Mouse (Mus musculus): ENCODE results near the gene Bloc1s1. TPM values are rescaled to one million over a fixed set of nuclear protein-coding genes. Genes with fewer than 3 reads are reported as not detected.

Bloc1s1 gene
- polyA plus RNA-seq, 1 experiment, result 147 TPM

DNA sequence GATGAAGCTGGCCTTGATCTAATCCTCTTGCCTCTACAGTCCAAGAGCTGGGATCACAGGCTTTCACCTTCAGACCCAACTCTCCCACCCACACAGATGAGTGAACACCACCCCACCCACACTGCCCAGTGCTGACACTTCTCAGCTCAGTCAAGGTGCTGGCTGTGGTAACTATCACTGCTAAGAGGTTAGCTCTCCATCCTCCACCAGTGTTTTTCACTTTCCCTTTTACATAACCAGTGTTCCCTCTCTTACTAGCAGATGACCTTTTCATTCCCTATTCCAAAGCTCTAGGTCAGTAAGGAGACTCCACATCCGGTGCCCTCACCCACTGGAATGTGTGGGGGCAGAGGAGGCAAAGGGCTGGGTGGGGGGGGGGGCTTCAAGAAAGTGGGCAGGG is 2.6 kb downstream of the Bloc1s1 start:
- Histone ChIP-seq H3K36me3 (ENCODE audit: control insufficient read depth, insufficient read depth, low read length) (peaks cover 11% of the 10 kb centered on the region; the same call in 1 of the 2 replicates), H3K27me3 (ENCODE audit: control insufficient read depth, insufficient read depth, low read length) (no peaks in the 10 kb centered on the region), H3K27ac (ENCODE audit: insufficient read depth, low read depth, low read length) (0 out of 2 replicates have a peak overlapping the region, but pooled peaks have one; percentile 18), H3K4me3 (ENCODE audit: low read depth, low read length) (no peak overlapping the region), H3K4me1 (ENCODE audit: control insufficient read depth, insufficient read depth, insufficient read length, low read length) (peaks cover 31% of the 10 kb centered on the region)
- 77% methylated on average over 1 of the region's 1 CpGs for WGBS
- TF ChIP-seq CTCF (IDR thresholded peaks at IDR 0.05; ENCODE audit: extremely low read depth, insufficient read length, insufficient replicate concordance, low read depth, low read length) (no peak), POLR2A (IDR thresholded peaks at IDR 0.05; ENCODE audit: low read depth, low read length) (no peak)

GRCm38 (mm10) chr10:128920736-128921161 is 3.1 kb downstream of the Bloc1s1 start:
- TF ChIP-seq POLR2A (IDR thresholded peaks at IDR 0.05; ENCODE audit: low read depth, low read length) (no peak), CTCF (IDR thresholded peaks at IDR 0.05; ENCODE audit: extremely low read depth, insufficient read length, insufficient replicate concordance, low read depth, low read length) (no peak)
- no peaks in the 10 kb centered on the region for H3K27me3 ChIP-seq (ENCODE audit: control insufficient read depth, insufficient read depth, low read length)
- WGBS, result 39% methylated on average over 3 of the region's 3 CpGs
- peaks cover 11% of the 10 kb centered on the region; the same call in 1 of the 2 replicates for H3K36me3 ChIP-seq (ENCODE audit: control insufficient read depth, insufficient read depth, low read length)
- no peak overlapping the region; the same call in 1 of the 2 replicates for H3K27ac ChIP-seq (ENCODE audit: insufficient read depth, low read depth, low read length)
- H3K4me1 ChIP-seq (ENCODE audit: control insufficient read depth, insufficient read depth, insufficient read length, low read length), result peaks cover 31% of the 10 kb centered on the region
- H3K4me3 ChIP-seq (ENCODE audit: low read depth, low read length), result no peak overlapping the region

- H3K27ac ChIP-seq (ENCODE audit: insufficient read depth, low read depth, low read length), result peak overlapping the region; percentile 70; the same call in 1 of the 2 replicates
- TF ChIP-seq CTCF (IDR thresholded peaks at IDR 0.05; ENCODE audit: extremely low read depth, insufficient read length, insufficient replicate concordance, low read depth, low read length) (no peak), POLR2A (IDR thresholded peaks at IDR 0.05; ENCODE audit: low read depth, low read length) (no peak)
- H3K36me3 ChIP-seq (ENCODE audit: control insufficient read depth, insufficient read depth, low read length), result peaks cover 16% of the 10 kb centered on the region
- 84% methylated on average over 7 of the region's 7 CpGs for WGBS
- H3K27me3 ChIP-seq (ENCODE audit: control insufficient read depth, insufficient read depth, low read length), result no peaks in the 10 kb centered on the region
- peaks cover 31% of the 10 kb centered on the region for H3K4me1 ChIP-seq (ENCODE audit: control insufficient read depth, insufficient read depth, insufficient read length, low read length)
- no peak overlapping the region for H3K4me3 ChIP-seq (ENCODE audit: low read depth, low read length)
Measured at GRCm38 (mm10) chr10:128919966-128920365, 3.9 kb downstream of the Bloc1s1 start.

DNA sequence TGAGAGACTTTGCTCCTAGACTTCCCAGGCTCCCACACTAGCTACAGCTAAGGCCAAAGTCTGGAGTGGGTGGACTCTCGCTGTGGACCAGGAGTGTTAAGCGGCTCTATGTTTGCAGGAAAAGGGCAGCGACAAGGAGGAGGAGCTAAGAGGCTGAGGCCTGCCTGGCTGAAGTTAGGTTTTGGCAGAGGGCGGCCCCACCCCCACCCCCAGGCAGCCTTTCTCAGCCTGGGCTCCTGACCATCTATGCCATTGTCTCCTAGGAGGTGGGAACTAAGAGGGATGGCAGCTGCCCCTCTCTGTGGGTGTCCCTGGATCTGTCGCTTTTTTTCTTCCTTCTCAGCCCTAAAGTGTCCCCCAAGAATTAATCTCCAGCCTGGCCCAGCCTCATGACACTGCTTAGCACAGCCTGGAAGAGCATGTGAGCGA is 4.6 kb downstream of the Bloc1s1 start:
- Histone ChIP-seq H3K4me3 (ENCODE audit: low read depth, low read length) (no peak overlapping the region), H3K4me1 (ENCODE audit: control insufficient read depth, insufficient read depth, insufficient read length, low read length) (peaks cover 31% of the 10 kb centered on the region), H3K27me3 (ENCODE audit: control insufficient read depth, insufficient read depth, low read length) (no peaks in the 10 kb centered on the region), H3K36me3 (ENCODE audit: control insufficient read depth, insufficient read depth, low read length) (peaks cover 19% of the 10 kb centered on the region), H3K27ac (ENCODE audit: insufficient read depth, low read depth, low read length) (peak overlapping the region; percentile 70)
- 21% methylated on average over 6 of the region's 6 CpGs for WGBS
- TF ChIP-seq POLR2A (IDR thresholded peaks at IDR 0.05; ENCODE audit: low read depth, low read length), result no peak
- no peak for TF ChIP-seq CTCF (IDR thresholded peaks at IDR 0.05; ENCODE audit: extremely low read depth, insufficient read length, insufficient replicate concordance, low read depth, low read length)

GRCm38 (mm10) chr10:128918246-128918645 is 5.6 kb downstream of the Bloc1s1 start:
- Histone ChIP-seq H3K27ac (ENCODE audit: insufficient read depth, low read depth, low read length) (peak overlapping the region; percentile 70), H3K27me3 (ENCODE audit: control insufficient read depth, insufficient read depth, low read length) (no peaks in the 10 kb centered on the region), H3K4me1 (ENCODE audit: control insufficient read depth, insufficient read depth, insufficient read length, low read length) (peaks cover 27% of the 10 kb centered on the region), H3K36me3 (ENCODE audit: control insufficient read depth, insufficient read depth, low read length) (peaks cover 23% of the 10 kb centered on the region), H3K4me3 (ENCODE audit: low read depth, low read length) (no peak overlapping the region)
- TF ChIP-seq CTCF (IDR thresholded peaks at IDR 0.05; ENCODE audit: extremely low read depth, insufficient read length, insufficient replicate concordance, low read depth, low read length), result no peak
- WGBS, result 62% methylated on average over 7 of the region's 7 CpGs

DNA sequence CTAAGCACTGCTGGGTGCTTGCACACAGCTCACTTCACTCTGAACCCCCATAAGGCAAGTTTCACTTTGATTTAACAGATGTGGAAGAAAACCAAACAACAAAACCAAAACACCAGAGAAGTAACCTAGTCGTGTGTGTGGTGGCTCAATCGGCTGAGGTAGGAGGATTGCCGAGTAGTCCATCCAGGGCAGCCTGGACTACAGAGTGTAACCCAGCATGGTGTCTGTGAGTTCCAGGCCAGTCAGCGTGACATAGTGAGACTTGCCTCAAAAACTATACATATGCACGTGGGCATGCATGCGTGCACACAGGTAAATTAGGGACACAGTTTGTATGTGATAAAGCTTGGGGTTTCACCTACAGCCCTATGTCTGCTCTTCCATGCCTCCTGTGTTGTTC is 6.4 kb downstream of the Bloc1s1 start:
- Histone ChIP-seq H3K4me3 (ENCODE audit: low read depth, low read length) (no peak overlapping the region), H3K36me3 (ENCODE audit: control insufficient read depth, insufficient read depth, low read length) (peaks cover 25% of the 10 kb centered on the region), H3K4me1 (ENCODE audit: control insufficient read depth, insufficient read depth, insufficient read length, low read length) (peaks cover 25% of the 10 kb centered on the region), H3K27ac (ENCODE audit: insufficient read depth, low read depth, low read length) (no peak overlapping the region), H3K27me3 (ENCODE audit: control insufficient read depth, insufficient read depth, low read length) (no peaks in the 10 kb centered on the region)
- TF ChIP-seq POLR2A (IDR thresholded peaks at IDR 0.05; ENCODE audit: low read depth, low read length), result no peak
- no peak for TF ChIP-seq CTCF (IDR thresholded peaks at IDR 0.05; ENCODE audit: extremely low read depth, insufficient read length, insufficient replicate concordance, low read depth, low read length)
- 88% methylated on average over 6 of the region's 6 CpGs for WGBS

DNA sequence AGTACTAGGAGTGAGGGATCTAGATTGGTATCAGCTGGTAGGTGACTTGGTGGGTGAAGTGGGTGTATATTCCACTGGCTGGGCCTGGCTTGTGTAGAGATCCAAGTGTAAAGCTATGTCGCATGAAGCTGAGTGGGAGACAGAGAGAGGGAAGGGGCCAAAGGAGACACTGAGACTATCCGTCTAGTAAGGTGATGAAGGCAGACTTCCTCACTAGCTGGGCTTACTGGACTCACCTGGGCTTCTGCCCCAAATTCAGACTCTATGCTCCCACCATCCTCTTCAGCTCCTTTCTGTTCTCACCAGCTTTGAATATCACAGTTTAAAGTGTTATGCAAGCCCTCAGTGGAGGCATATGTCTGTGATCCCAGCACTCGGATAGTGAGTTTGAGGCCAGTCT is 7.2 kb downstream of the Bloc1s1 start:
- WGBS, result 91% methylated on average over 3 of the region's 3 CpGs
- peaks cover 19% of the 10 kb centered on the region for H3K4me1 ChIP-seq (ENCODE audit: control insufficient read depth, insufficient read depth, insufficient read length, low read length)
- no peak overlapping the region for H3K27ac ChIP-seq (ENCODE audit: insufficient read depth, low read depth, low read length)
- no peaks in the 10 kb centered on the region for H3K27me3 ChIP-seq (ENCODE audit: control insufficient read depth, insufficient read depth, low read length)
- TF ChIP-seq POLR2A (IDR thresholded peaks at IDR 0.05; ENCODE audit: low read depth, low read length), result no peak
- TF ChIP-seq CTCF (IDR thresholded peaks at IDR 0.05; ENCODE audit: extremely low read depth, insufficient read length, insufficient replicate concordance, low read depth, low read length), result no peak
- H3K4me3 ChIP-seq (ENCODE audit: low read depth, low read length), result no peak overlapping the region
- peaks cover 28% of the 10 kb centered on the region for H3K36me3 ChIP-seq (ENCODE audit: control insufficient read depth, insufficient read depth, low read length)

Measured in small intestine, adult 2 months (tissue).